15 mouse cellular contexts compared by ENCODE assay signal in genomic region chr4:149150256-149150655, GRCm38 (mm10). TPM values are rescaled to one million over a fixed set of nuclear protein-coding genes. Genes with fewer than 3 reads are reported as not detected.
A peak's percentile ranks its signal among the peaks of the same experiment; 100 is the strongest.
DNase-seq lines count a peak whose midpoint lies in the region; ATAC-seq and TF ChIP-seq lines count a peak whose summit lies in the region.
"Had no signal": no experiment of that assay in that cellular context is flagged by ENCODE, and none has a peak within 500 bp of the region (broad histone marks: within the 10 kb centered on the region; RNA-seq: fewer than 3 reads in every experiment).

No protein-coding gene starts in this region.

- no peak overlapping the region for H3K4me3 ChIP-seq in hindbrain, postnatal 0 days (ENCODE audit: low read length)
- H3K4me3 ChIP-seq in hindbrain, embryonic 13.5 days: no peak overlapping the region
- H3K4me3 ChIP-seq in megakaryocyte, embryonic 14.5 days (replicated peaks): peak overlapping the region; percentile 59
- H3K4me3 ChIP-seq in brown adipose tissue, adult 24 weeks (ENCODE audit: insufficient read depth, low read depth, low read length): no peak overlapping the region
- H3K4me3 ChIP-seq in stomach, embryonic 15.5 days (replicated peaks): no peak overlapping the region
- no peak overlapping the region for H3K4me3 ChIP-seq in intestine, postnatal 0 days (ENCODE audit: low read depth, low read length)
- H3K4me3 ChIP-seq: erythroblast, embryonic 14.5 days had no signal

- DNase-seq in hindbrain, postnatal 0 days (ENCODE audit: low spot score): no peak
- no peak for DNase-seq in right cerebral cortex, postnatal 25 days
- DNase-seq: cerebellum, postnatal 14 days; right cerebral cortex, postnatal 14 days; thymus, postnatal 14 days had no signal

- no peak overlapping the region for H3K4me2 ChIP-seq in hindbrain, postnatal 0 days (ENCODE audit: low read depth, low read length)
- H3K4me2 ChIP-seq in hindbrain, embryonic 13.5 days: no peak overlapping the region
- no peak overlapping the region for H3K4me2 ChIP-seq in stomach, embryonic 15.5 days
- no peak overlapping the region for H3K4me2 ChIP-seq in intestine, postnatal 0 days (replicated peaks; ENCODE audit: low read depth)

- H3K9ac ChIP-seq in hindbrain, postnatal 0 days (replicated peaks; ENCODE audit: low read length): no peak overlapping the region
- no peak overlapping the region for H3K9ac ChIP-seq in hindbrain, embryonic 13.5 days
- H3K9ac ChIP-seq in stomach, embryonic 15.5 days: no peak overlapping the region
- no peak overlapping the region for H3K9ac ChIP-seq in intestine, postnatal 0 days (ENCODE audit: low read depth, low read length)

- peaks cover 36% of the 10 kb centered on the region for H3K36me3 ChIP-seq in hindbrain, postnatal 0 days (ENCODE audit: insufficient read depth, low read length)
- peaks cover 64% of the 10 kb centered on the region for H3K36me3 ChIP-seq in hindbrain, embryonic 13.5 days
- H3K36me3 ChIP-seq in megakaryocyte, embryonic 14.5 days (replicated peaks; ENCODE audit: low read length): peaks cover 64% of the 10 kb centered on the region
- H3K36me3 ChIP-seq in stomach, embryonic 15.5 days: peaks cover 42% of the 10 kb centered on the region
- H3K36me3 ChIP-seq in intestine, postnatal 0 days (ENCODE audit: control insufficient read depth, insufficient read depth): peaks cover 63% of the 10 kb centered on the region

- no peaks in the 10 kb centered on the region for H3K27me3 ChIP-seq in hindbrain, postnatal 0 days (ENCODE audit: insufficient read depth, low read length)
- H3K27me3 ChIP-seq in hindbrain, embryonic 13.5 days: no peaks in the 10 kb centered on the region
- peaks cover 4% of the 10 kb centered on the region for H3K27me3 ChIP-seq in megakaryocyte, embryonic 14.5 days (replicated peaks)
- H3K27me3 ChIP-seq in stomach, embryonic 15.5 days (replicated peaks): no peaks in the 10 kb centered on the region
- H3K27me3 ChIP-seq in intestine, postnatal 0 days (replicated peaks; ENCODE audit: control insufficient read depth, insufficient read depth, low read length): no peaks in the 10 kb centered on the region

- ATAC-seq in hindbrain, postnatal 0 days: 0 out of 2 replicates have a peak, but pooled peaks have one; percentile 25
- ATAC-seq in hindbrain, embryonic 13.5 days (ENCODE audit: low FRiP score): no peak
- no peak for ATAC-seq in megakaryocyte, adult 5-6 weeks (ENCODE audit: poor library complexity, severe bottlenecking)
- 0 out of 2 replicates have a peak, but pooled peaks have one; percentile 11 for ATAC-seq in stomach, embryonic 15.5 days (ENCODE audit: insufficient read depth, low FRiP score, low read depth)
- no peak for ATAC-seq in intestine, postnatal 0 days
- ATAC-seq: inflammation-experienced regulatory T-cells, adult 6 months had no signal

- H3K9me3 ChIP-seq in hindbrain, postnatal 0 days (ENCODE audit: low read length): no peaks in the 10 kb centered on the region
- no peaks in the 10 kb centered on the region for H3K9me3 ChIP-seq in hindbrain, embryonic 13.5 days
- 0 out of 2 replicates have a peak, but pooled peaks cover 4% of the 10 kb centered on the region for H3K9me3 ChIP-seq in megakaryocyte, embryonic 14.5 days
- H3K9me3 ChIP-seq in stomach, embryonic 15.5 days: no peaks in the 10 kb centered on the region
- no peaks in the 10 kb centered on the region for H3K9me3 ChIP-seq in intestine, postnatal 0 days (ENCODE audit: control insufficient read depth)

- no peak overlapping the region for H3K27ac ChIP-seq in hindbrain, postnatal 0 days
- no peak overlapping the region for H3K27ac ChIP-seq in hindbrain, embryonic 13.5 days
- peak overlapping the region; percentile 19; the same call in 1 of the 2 replicates for H3K27ac ChIP-seq in brown adipose tissue, adult 24 weeks (replicated peaks; ENCODE audit: low read depth, low read length)
- H3K27ac ChIP-seq in stomach, embryonic 15.5 days: no peak overlapping the region
- no peak overlapping the region for H3K27ac ChIP-seq in intestine, postnatal 0 days (ENCODE audit: low read depth, low read length)

- TF ChIP-seq CTCF in hindbrain, postnatal 0 days (IDR thresholded peaks at IDR 0.05; ENCODE audit: low read depth): no peak
- TF ChIP-seq CTCF in intestine, postnatal 0 days (IDR thresholded peaks at IDR 0.05; ENCODE audit: low read depth): no peak

- 79% methylated on average over 11 of the region's 11 CpGs for WGBS in hindbrain, postnatal 0 days
- 78% methylated on average over 11 of the region's 11 CpGs for WGBS in hindbrain, embryonic 13.5 days
- whole genome bisulfite sequencing in stomach, embryonic 15.5 days: 71% methylated on average over 11 of the region's 11 CpGs
- WGBS in intestine, postnatal 0 days: 83% methylated on average over 11 of the region's 11 CpGs

- H3K4me1 ChIP-seq in hindbrain, postnatal 0 days (ENCODE audit: insufficient read depth, low read length): no peaks in the 10 kb centered on the region
- H3K4me1 ChIP-seq in hindbrain, embryonic 13.5 days (replicated peaks): peaks cover 9% of the 10 kb centered on the region; the same call in 1 of the 2 replicates
- peaks cover 30% of the 10 kb centered on the region for H3K4me1 ChIP-seq in megakaryocyte, embryonic 14.5 days
- peaks cover 5% of the 10 kb centered on the region; the same call in 1 of the 2 replicates for H3K4me1 ChIP-seq in brown adipose tissue, adult 24 weeks (ENCODE audit: control insufficient read depth, insufficient read depth, insufficient read length, low read length)
- H3K4me1 ChIP-seq in stomach, embryonic 15.5 days: peaks cover 10% of the 10 kb centered on the region; the same call in 1 of the 2 replicates
- no peaks in the 10 kb centered on the region for H3K4me1 ChIP-seq in intestine, postnatal 0 days (replicated peaks; ENCODE audit: control insufficient read depth, insufficient read depth, low read length)

RNA-seq across cellular contexts. Expression of gene Cenps, which starts 12.8 kb away (rescaled TPM):
- total RNA-seq in hindbrain, postnatal 0 days (2014; rRNA removed): 3.5 and 6.5 TPM in 2 replicates
- polyA plus RNA-seq in hindbrain, postnatal 0 days (2015; fragmentation: Nextera tagmentation; extraction: Ambion mirVana): 17.2 and 20.8 TPM in 2 replicates
- 22.1 and 24.3 TPM in 2 replicates for polyA plus RNA-seq in hindbrain, embryonic 13.5 days (2015; fragmentation: Nextera tagmentation; extraction: Ambion mirVana)
- 7.5 TPM in 1 of 2 replicates, not detected in the other for polyA plus RNA-seq in megakaryocyte, embryonic 14.5 days (2012; ENCODE audit: insufficient read depth, low replicate concordance)
- 13.0 and 15.8 TPM in 2 replicates for total RNA-seq in megakaryocyte, adult 5-6 weeks (2015)
- 7.7 and 18.6 TPM in 2 replicates for total RNA-seq in megakaryocyte, adult 5-6 weeks (2017)
- not detected in 2 replicates for polyA plus RNA-seq in brown adipose tissue, adult 24 weeks (2012; ENCODE audit: insufficient read depth, insufficient read length, missing spikeins)
- 22.6 and 23.7 TPM in 2 replicates for polyA plus RNA-seq in stomach, embryonic 15.5 days (2015; fragmentation: Nextera tagmentation; extraction: Ambion mirVana)
- polyA plus RNA-seq in intestine, postnatal 0 days (2015; fragmentation: Nextera tagmentation; extraction: Ambion mirVana): 10.6 and 12.1 TPM in 2 replicates

RNA-seq across cellular contexts. Expression of gene Pgd, which starts 16.3 kb away (rescaled TPM):
- 24.9 and 36.3 TPM in 2 replicates for total RNA-seq in hindbrain, postnatal 0 days (2014; rRNA removed)
- polyA plus RNA-seq in hindbrain, postnatal 0 days (2015; fragmentation: Nextera tagmentation; extraction: Ambion mirVana): 94.8 and 95.0 TPM in 2 replicates
- polyA plus RNA-seq in hindbrain, embryonic 13.5 days (2015; fragmentation: Nextera tagmentation; extraction: Ambion mirVana): 111 and 114 TPM in 2 replicates
- 102 and 133 TPM in 2 replicates for polyA plus RNA-seq in megakaryocyte, embryonic 14.5 days (2012; ENCODE audit: insufficient read depth, low replicate concordance)
- 163 and 175 TPM in 2 replicates for total RNA-seq in megakaryocyte, adult 5-6 weeks (2015)
- total RNA-seq in megakaryocyte, adult 5-6 weeks (2017): 146 and 161 TPM in 2 replicates
- polyA plus RNA-seq in brown adipose tissue, adult 24 weeks (2012; ENCODE audit: insufficient read depth, insufficient read length, missing spikeins): 583 and 610 TPM in 2 replicates
- polyA plus RNA-seq in stomach, embryonic 15.5 days (2015; fragmentation: Nextera tagmentation; extraction: Ambion mirVana): 166 and 178 TPM in 2 replicates
- 109 and 113 TPM in 2 replicates for polyA plus RNA-seq in intestine, postnatal 0 days (2015; fragmentation: Nextera tagmentation; extraction: Ambion mirVana)

RNA-seq across cellular contexts. Expression of gene Cort, which starts 23.7 kb away (rescaled TPM):
- 2.7 TPM in 1 of 2 replicates, not detected in the other for total RNA-seq in hindbrain, postnatal 0 days (2014; rRNA removed)
- 0.38 and 0.93 TPM in 2 replicates for polyA plus RNA-seq in hindbrain, postnatal 0 days (2015; fragmentation: Nextera tagmentation; extraction: Ambion mirVana)
- polyA plus RNA-seq in hindbrain, embryonic 13.5 days (2015; fragmentation: Nextera tagmentation; extraction: Ambion mirVana): 0.35 and 0.41 TPM in 2 replicates
- polyA plus RNA-seq in megakaryocyte, embryonic 14.5 days (2012; ENCODE audit: insufficient read depth, low replicate concordance): 3.4 TPM in 1 of 2 replicates, not detected in the other
- not detected in 2 replicates for total RNA-seq in megakaryocyte, adult 5-6 weeks (2015)
- total RNA-seq in megakaryocyte, adult 5-6 weeks (2017): 0.51 TPM in 1 of 2 replicates, not detected in the other
- not detected in 2 replicates for polyA plus RNA-seq in brown adipose tissue, adult 24 weeks (2012; ENCODE audit: insufficient read depth, insufficient read length, missing spikeins)
- polyA plus RNA-seq in stomach, embryonic 15.5 days (2015; fragmentation: Nextera tagmentation; extraction: Ambion mirVana): 0.35 and 0.41 TPM in 2 replicates
- polyA plus RNA-seq in intestine, postnatal 0 days (2015; fragmentation: Nextera tagmentation; extraction: Ambion mirVana): not detected in 2 replicates
- total RNA-seq: heart, adult 18-20 months had no signal
- polyA plus RNA-seq: limb, embryonic 11.5 days had no signal

RNA-seq across cellular contexts. Expression of gene Dffa, which starts 46.3 kb away (rescaled TPM):
- total RNA-seq in hindbrain, postnatal 0 days (2014; rRNA removed): 11.4 and 16.6 TPM in 2 replicates
- polyA plus RNA-seq in hindbrain, postnatal 0 days (2015; fragmentation: Nextera tagmentation; extraction: Ambion mirVana): 22.9 and 26.9 TPM in 2 replicates
- 27.0 and 29.1 TPM in 2 replicates for polyA plus RNA-seq in hindbrain, embryonic 13.5 days (2015; fragmentation: Nextera tagmentation; extraction: Ambion mirVana)
- polyA plus RNA-seq in megakaryocyte, embryonic 14.5 days (2012; ENCODE audit: insufficient read depth, low replicate concordance): 1.9 and 3.8 TPM in 2 replicates
- 11.5 and 14.6 TPM in 2 replicates for total RNA-seq in megakaryocyte, adult 5-6 weeks (2015)
- 14.8 and 16.7 TPM in 2 replicates for total RNA-seq in megakaryocyte, adult 5-6 weeks (2017)
- 7.8 and 11.3 TPM in 2 replicates for polyA plus RNA-seq in brown adipose tissue, adult 24 weeks (2012; ENCODE audit: insufficient read depth, insufficient read length, missing spikeins)
- 33.0 and 35.7 TPM in 2 replicates for polyA plus RNA-seq in stomach, embryonic 15.5 days (2015; fragmentation: Nextera tagmentation; extraction: Ambion mirVana)
- 26.9 and 28.2 TPM in 2 replicates for polyA plus RNA-seq in intestine, postnatal 0 days (2015; fragmentation: Nextera tagmentation; extraction: Ambion mirVana)

RNA-seq across cellular contexts. Expression of gene Pex14, which starts 50.6 kb away (rescaled TPM):
- 70.4 and 81.7 TPM in 2 replicates for total RNA-seq in hindbrain, postnatal 0 days (2014; rRNA removed)
- 62.1 and 62.9 TPM in 2 replicates for polyA plus RNA-seq in hindbrain, postnatal 0 days (2015; fragmentation: Nextera tagmentation; extraction: Ambion mirVana)
- 52.6 and 57.7 TPM in 2 replicates for polyA plus RNA-seq in hindbrain, embryonic 13.5 days (2015; fragmentation: Nextera tagmentation; extraction: Ambion mirVana)
- polyA plus RNA-seq in megakaryocyte, embryonic 14.5 days (2012; ENCODE audit: insufficient read depth, low replicate concordance): 40.1 and 45.3 TPM in 2 replicates
- total RNA-seq in megakaryocyte, adult 5-6 weeks (2015): 7.7 and 7.8 TPM in 2 replicates
- 10.7 and 12.3 TPM in 2 replicates for total RNA-seq in megakaryocyte, adult 5-6 weeks (2017)
- polyA plus RNA-seq in brown adipose tissue, adult 24 weeks (2012; ENCODE audit: insufficient read depth, insufficient read length, missing spikeins): 48.8 and 50.3 TPM in 2 replicates
- polyA plus RNA-seq in stomach, embryonic 15.5 days (2015; fragmentation: Nextera tagmentation; extraction: Ambion mirVana): 47.2 and 50.3 TPM in 2 replicates
- 48.9 and 56.0 TPM in 2 replicates for polyA plus RNA-seq in intestine, postnatal 0 days (2015; fragmentation: Nextera tagmentation; extraction: Ambion mirVana)

Comparison
In these comparisons a context has a peak if more than half of its experiments do, and no peak if none do; other contexts are left out.
1. ATAC-seq: peak in hindbrain, postnatal 0 days (single experiment) and stomach, embryonic 15.5 days (single experiment); none in hindbrain, embryonic 13.5 days (single experiment), megakaryocyte, adult 5-6 weeks (single experiment) and intestine, postnatal 0 days (single experiment).